Mouse (Mus musculus) lung, postnatal 0 days (tissue): ENCODE measurements around the gene 1700012P22Rik. TPM values are rescaled to one million over a fixed set of nuclear protein-coding genes. Genes with fewer than 3 reads are reported as not detected.

Experiments
- ATAC-seq: fragments of 200-750 bp; cut with Nextera tagmentation; 2 replicates; pipeline ENCODE4 v1.8.0; 2017; ENCODE audit warnings: moderate library complexity
- DNase-seq: peaks from one replicate; pipeline ENCODE4 v3.0.0-alpha.2; 2016; ENCODE audit warnings: low spot score
- H3K27ac ChIP-seq: fragments of 300-500 bp; sonication (generic); 2 replicates; pipeline ENCODE4 v1.5.1; 2014; ENCODE audit warnings: antibody characterized with exemption, mild to moderate bottlenecking, low read length, mixed read lengths
- H3K27me3 ChIP-seq: fragments of 300-500 bp; sonication (generic); replicated peaks from 2 replicates; pipeline ENCODE4 v1.6.1; 2014; ENCODE audit warnings: low read length, mixed read lengths; ENCODE audit not compliant: insufficient read depth
- H3K36me3 ChIP-seq: fragments of 300-500 bp; sonication (generic); 2 replicates; pipeline ENCODE4 v1.6.1; 2014; ENCODE audit warnings: low read length, mixed read lengths; ENCODE audit not compliant: insufficient read depth
- H3K4me1 ChIP-seq: fragments of 300-500 bp; sonication (generic); 2 replicates; pipeline ENCODE4 v1.6.1; 2014; ENCODE audit warnings: antibody characterized with exemption, low read depth, low read length, mixed read lengths; ENCODE audit not compliant: insufficient read depth
- H3K4me2 ChIP-seq: fragments of 300-500 bp; sonication (generic); replicated peaks from 2 replicates; pipeline ENCODE4 v1.6.1; 2014; ENCODE audit warnings: low read depth, mild to moderate bottlenecking, low read length, moderate library complexity, mixed read lengths
- H3K4me3 ChIP-seq: fragments of 300-500 bp; sonication (generic); 2 replicates; pipeline ENCODE4 v1.5.1; 2014; ENCODE audit warnings: low read depth, low read length
- H3K9ac ChIP-seq: fragments of 300-500 bp; sonication (generic); replicated peaks from 2 replicates; pipeline ENCODE4 v1.6.1; 2014; ENCODE audit warnings: low read depth, mild to moderate bottlenecking
- H3K9me3 ChIP-seq: fragments of 300-500 bp; sonication (generic); 2 replicates; pipeline ENCODE4 v1.6.1; 2016; ENCODE audit warnings: low read length, mixed read lengths
- CTCF ChIP-seq: IDR thresholded peaks from 2 replicates; pipeline ENCODE4 v1.5.1; 2016; ENCODE audit warnings: antibody characterized with exemption, mild to moderate bottlenecking
- EP300 ChIP-seq: IDR thresholded peaks from 2 replicates; pipeline ENCODE4 v1.6.1; 2016; ENCODE audit warnings: antibody characterized with exemption, mild to moderate bottlenecking, control low read depth
- WGBS: fragments of 180-500 bp; shearing (Covaris S2); extraction: QIAGEN DNeasy Blood & Tissue Kit; methylation state at CpG from one replicate; pipeline ENCODE4 v1.1.7; 2014; 5-methylcytosine and 5-hydroxymethylcytosine counted together
- polyA plus RNA-seq: library from polyadenylated mRNA; unstranded; fragments of >200 nt; fragmentation: Nextera tagmentation; extraction: Ambion mirVana; gene quantifications from 2 replicates; pipeline ENCODE4 v1.2.1, GENCODE M21; 2015

1700012P22Rik gene
- polyA plus RNA-seq: not detected in 2 replicates

DNA sequence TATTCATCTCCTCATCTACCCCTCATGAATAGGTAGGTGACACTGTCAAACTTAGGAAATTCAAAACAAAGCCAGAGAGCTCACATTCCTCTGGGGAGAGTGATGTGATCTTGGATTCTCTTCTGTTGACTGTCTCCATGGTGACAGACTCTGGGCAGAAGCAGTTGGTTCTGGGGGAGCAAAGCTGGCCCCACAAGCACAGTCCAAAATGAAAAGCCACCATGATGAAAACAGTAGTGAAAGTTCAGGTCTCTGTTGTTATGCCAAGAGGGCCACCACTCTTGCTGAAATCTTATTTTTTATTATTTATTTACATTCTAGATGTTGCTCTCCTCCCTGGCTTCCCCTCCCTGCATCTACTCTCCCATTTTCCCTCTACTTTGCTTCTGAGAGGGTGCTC lies at the start of gene 1700012P22Rik:
1700012P22Rik (minus strand) TSS at position 101 of the 400 bp plus-strand sequence.
- no peak for ATAC-seq

DNA sequence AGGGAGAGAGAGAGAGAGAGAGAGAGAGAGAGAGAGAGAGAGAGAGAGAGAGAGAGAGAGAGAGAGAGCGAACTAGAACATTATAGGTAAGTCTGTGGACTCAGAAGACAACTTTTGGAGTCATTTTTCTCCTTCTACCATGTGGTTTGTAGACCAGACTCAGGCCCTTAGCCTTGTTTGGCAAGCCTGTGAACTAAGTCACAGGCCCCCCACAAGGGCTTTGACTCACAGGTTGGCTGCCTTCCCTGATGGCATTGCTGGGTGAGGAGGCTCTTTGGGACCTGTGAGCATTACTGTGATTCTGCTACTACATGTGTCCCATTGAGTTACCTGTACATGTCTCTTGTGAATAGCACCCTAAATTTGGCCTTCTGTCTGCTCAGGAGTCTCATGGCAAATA lies 29.5 kb upstream of the 1700012P22Rik start:
- 47% methylated on average over 1 of the region's 1 CpGs for WGBS
- H3K27me3 ChIP-seq: no peaks in the 10 kb centered on the region
- TF ChIP-seq CTCF (no peak), EP300 (no peak)
- no peaks in the 10 kb centered on the region for H3K9me3 ChIP-seq
- DNase-seq (no peak), ATAC-seq (no peak)
- no peak overlapping the region for H3K4me2 ChIP-seq
- H3K4me1 ChIP-seq: no peaks in the 10 kb centered on the region
- H3K27ac ChIP-seq: no peak overlapping the region
- H3K9ac ChIP-seq: no peak overlapping the region
- no peak overlapping the region for H3K4me3 ChIP-seq
- H3K36me3 ChIP-seq: no peaks in the 10 kb centered on the region

More for the DNA sequence above, at the start of gene 1700012P22Rik:
- Histone ChIP-seq H3K27me3 (no peaks in the 10 kb centered on the region), H3K4me1 (no peaks in the 10 kb centered on the region), H3K36me3 (no peaks in the 10 kb centered on the region), H3K4me3 (no peak within 1 kb of the TSS), H3K4me2 (no peak within 1 kb of the TSS), H3K9ac (no peak within 1 kb of the TSS), H3K27ac (no peak within 1 kb of the TSS), H3K9me3 (no peaks in the 10 kb centered on the region)
- no peak for DNase-seq
- no peak for TF ChIP-seq CTCF
- TF ChIP-seq EP300: no peak

DNA sequence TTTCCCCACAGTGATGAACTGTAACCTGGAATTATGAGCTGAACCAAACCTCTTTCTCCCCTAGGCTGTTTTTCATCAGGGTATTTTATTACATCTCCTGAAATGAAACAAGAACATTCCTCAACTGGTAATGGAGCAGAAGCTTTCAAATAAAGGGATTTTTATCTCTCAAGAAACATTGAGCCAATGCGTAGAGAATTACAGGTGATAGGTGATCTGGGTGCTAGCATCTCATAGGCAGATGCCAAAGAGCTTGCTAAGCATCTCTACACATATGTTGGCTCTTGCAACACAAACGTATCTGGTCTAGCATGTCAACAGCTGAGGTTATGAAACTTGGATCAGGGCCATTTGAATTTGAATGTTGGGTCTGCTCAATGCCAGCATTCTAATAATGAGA lies 26.6 kb upstream of the 1700012P22Rik start:
- Histone ChIP-seq H3K4me3 (no peak overlapping the region), H3K27ac (no peak overlapping the region), H3K9me3 (no peaks in the 10 kb centered on the region), H3K27me3 (no peaks in the 10 kb centered on the region), H3K4me1 (no peaks in the 10 kb centered on the region), H3K4me2 (no peak overlapping the region), H3K9ac (no peak overlapping the region), H3K36me3 (no peaks in the 10 kb centered on the region)
- no peak for TF ChIP-seq EP300
- no peak for TF ChIP-seq CTCF
- ATAC-seq (no peak), DNase-seq (no peak)
- 63% methylated on average over 2 of the region's 2 CpGs for WGBS

DNA sequence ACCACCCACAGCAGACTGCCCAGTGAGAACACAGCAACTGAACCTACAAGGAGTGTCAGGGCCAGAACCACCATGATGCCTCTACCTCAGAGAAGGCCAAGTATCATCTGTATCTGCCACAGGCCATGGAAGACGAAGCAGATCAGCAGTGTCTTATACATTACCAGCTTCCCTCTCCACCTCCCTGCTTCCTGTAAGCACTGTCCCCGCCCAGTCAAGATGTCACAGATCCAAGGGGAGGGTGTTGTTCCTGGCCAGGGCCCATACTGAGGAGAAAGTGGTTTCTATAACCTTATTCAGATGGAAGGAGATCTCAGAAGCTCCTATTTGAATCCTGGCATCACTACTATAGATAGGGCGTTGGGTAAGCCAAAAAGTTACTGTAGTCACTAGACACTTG lies 25.1 kb upstream of the 1700012P22Rik start, which contains the start of gene Aadacl3:
Aadacl3 (minus strand) TSS at position 101 of the 400 bp plus-strand sequence.
- Histone ChIP-seq H3K27ac (no peak within 1 kb of the TSS), H3K4me2 (no peak within 1 kb of the TSS), H3K9me3 (no peaks in the 10 kb centered on the region), H3K4me3 (no peak within 1 kb of the TSS), H3K9ac (no peak within 1 kb of the TSS), H3K4me1 (no peaks in the 10 kb centered on the region), H3K36me3 (no peaks in the 10 kb centered on the region), H3K27me3 (no peaks in the 10 kb centered on the region)
- TF ChIP-seq CTCF: no peak
- TF ChIP-seq EP300: no peak
- 70% methylated on average over 3 of the region's 3 CpGs for WGBS
- DNase-seq (no peak), ATAC-seq (no peak)

GRCm38 (mm10) chr4:144453217-144453616 lies 14.6 kb upstream of the 1700012P22Rik start, which contains the start of gene Gm9944:
TSS of gene Gm9944 (minus strand) at chr4:144453317.
- Histone ChIP-seq H3K27ac (no peak within 1 kb of the TSS), H3K4me2 (no peak within 1 kb of the TSS), H3K4me3 (no peak within 1 kb of the TSS), H3K36me3 (no peaks in the 10 kb centered on the region), H3K4me1 (no peaks in the 10 kb centered on the region), H3K27me3 (no peaks in the 10 kb centered on the region), H3K9me3 (no peaks in the 10 kb centered on the region), H3K9ac (no peak within 1 kb of the TSS)
- ATAC-seq (no peak), DNase-seq (no peak)
- WGBS: 65% methylated on average over 2 of the region's 2 CpGs
- TF ChIP-seq EP300: no peak
- TF ChIP-seq CTCF: no peak

DNA sequence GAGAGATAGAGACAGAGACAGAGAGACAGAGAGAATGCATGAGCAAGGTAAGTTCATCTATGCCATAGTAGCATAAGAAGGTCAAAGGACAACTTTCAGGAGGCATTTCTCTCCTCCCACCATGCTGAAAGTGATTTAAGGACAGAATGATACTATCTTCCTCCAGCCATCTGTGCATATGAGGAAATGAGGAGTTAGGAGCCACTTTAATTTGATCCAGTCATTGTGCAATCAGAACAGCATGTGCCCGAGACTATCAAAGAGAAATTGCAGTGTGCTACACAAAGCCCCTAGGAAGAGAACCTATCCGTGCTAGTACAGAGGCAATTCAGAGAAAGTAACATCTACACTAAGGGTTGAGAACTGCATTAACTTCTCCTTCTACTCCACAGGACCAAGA lies 10.0 kb upstream of the 1700012P22Rik start:
- no peak for DNase-seq
- Histone ChIP-seq H3K4me1 (no peaks in the 10 kb centered on the region), H3K27ac (no peak overlapping the region), H3K27me3 (no peaks in the 10 kb centered on the region), H3K4me2 (no peak overlapping the region), H3K9ac (no peak overlapping the region), H3K4me3 (no peak overlapping the region), H3K9me3 (no peaks in the 10 kb centered on the region), H3K36me3 (no peaks in the 10 kb centered on the region)
- no peak for TF ChIP-seq EP300
- no peak for TF ChIP-seq CTCF
- no peak for ATAC-seq
- WGBS: 75% methylated on average over 2 of the region's 2 CpGs

GRCm38 (mm10) chr4:144441582-144441981 lies 3.0 kb upstream of the 1700012P22Rik start:
- Histone ChIP-seq H3K36me3 (no peaks in the 10 kb centered on the region), H3K9me3 (no peaks in the 10 kb centered on the region), H3K4me3 (no peak overlapping the region), H3K27me3 (no peaks in the 10 kb centered on the region), H3K4me1 (no peaks in the 10 kb centered on the region), H3K9ac (no peak overlapping the region), H3K27ac (no peak overlapping the region), H3K4me2 (no peak overlapping the region)
- WGBS: 50% methylated on average over 1 of the region's 1 CpGs
- ATAC-seq: no peak
- TF ChIP-seq EP300 (no peak), CTCF (no peak)
- no peak for DNase-seq
